Comparison of ENCODE assay signal across 9 mouse cellular contexts in the genomic region with DNA sequence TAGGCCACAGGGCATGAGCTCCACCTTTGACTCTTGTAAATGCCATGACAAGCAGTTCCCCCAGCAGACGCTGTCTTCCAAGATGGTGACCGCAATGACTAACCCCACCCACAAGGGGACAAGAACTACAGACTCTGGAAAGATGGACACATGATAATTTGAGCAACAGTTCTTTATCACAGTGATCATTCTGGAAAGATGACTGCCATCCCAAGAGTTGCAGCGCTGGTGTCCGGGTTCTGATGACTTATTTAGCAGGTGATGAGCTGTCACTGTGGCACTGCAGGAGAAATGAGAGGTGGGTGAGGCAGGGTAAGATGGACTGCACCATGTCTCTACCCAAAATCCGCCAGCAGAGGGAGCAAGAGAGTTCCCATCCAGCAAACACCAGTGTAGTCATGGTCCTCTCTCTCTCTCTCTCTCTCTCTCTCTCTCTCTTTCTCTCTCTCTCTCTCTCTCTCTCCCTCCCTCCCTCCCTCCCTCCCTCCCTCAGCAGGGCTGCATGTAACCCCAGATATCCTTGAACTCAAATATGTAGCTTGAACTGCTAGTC. TPM values are rescaled to one million over a fixed set of nuclear protein-coding genes. Genes with fewer than 3 reads are reported as not detected.
A peak's percentile ranks its signal among the peaks of the same experiment; 100 is the strongest.
DNase-seq lines count a peak whose midpoint lies in the region; ATAC-seq and TF ChIP-seq lines count a peak whose summit lies in the region.
"Had no signal": no experiment of that assay in that cellular context is flagged by ENCODE, and none has a peak within 500 bp of the region (broad histone marks: within the 10 kb centered on the region; RNA-seq: fewer than 3 reads in every experiment).

No protein-coding gene starts in this region.

- peak; percentile 83 for TF ChIP-seq CTCF in G1E (IDR thresholded peaks at IDR 0.05; ENCODE audit: low read depth, low read length)
- peak; percentile 72 for TF ChIP-seq CTCF in gastrocnemius, adult 2 months (IDR thresholded peaks at IDR 0.05)

- H3K9me3 ChIP-seq in G1E (replicated peaks), result no peaks in the 10 kb centered on the region

- H3K27ac ChIP-seq in gastrocnemius, adult 2 months, result peak overlapping the region; percentile 40; the same call in 1 of the 2 replicates
- H3K27ac ChIP-seq: macrophage had no signal

- H3K36me3 ChIP-seq in G1E (replicated peaks), result peaks cover 6% of the 10 kb centered on the region

- intact Hi-C loops in heart, postnatal 25 days (cut with DNase I), result loop anchor here (1.0 to 2.0 kb wide), 2 partner anchors 49 to 59 kb away; no protein-coding TSS in a partner anchor
- intact Hi-C loops in gastrocnemius, adult 2 months (cut with DNase I), result loop anchor here (2.0 kb wide), 2 partner anchors 25 to 47 kb away; a partner anchor contains a TSS

- no peak overlapping the region for H3K4me3 ChIP-seq in G1E (ENCODE audit: low read depth, low read length)
- no peak overlapping the region for H3K4me3 ChIP-seq in gastrocnemius, adult 2 months

- H3K27me3 ChIP-seq in G1E (ENCODE audit: insufficient read depth, low read length), result peaks cover 22% of the 10 kb centered on the region; the same call in 1 of the 2 replicates

- peaks cover 18% of the 10 kb centered on the region for H3K4me1 ChIP-seq in G1E (ENCODE audit: insufficient read depth, low read depth, low read length)

- ATAC-seq in G1E (ENCODE audit: extremely low read depth, insufficient number of reproducible peaks, low FRiP score, poor library complexity, severe bottlenecking), result no peak
- peak; percentile 91 for ATAC-seq in megakaryocyte progenitor cell, adult 5-6 weeks (replicated peaks; ENCODE audit: poor library complexity)

- DNase-seq in heart, adult 18-20 months, result peak; percentile 58 to 83
- DNase-seq in heart, postnatal 25 days (ENCODE audit: low spot score), result no peak
- DNase-seq in G1E (ENCODE audit: low spot score), result peak; percentile 68
- DNase-seq in cerebellum, postnatal 14 days, result peak; percentile 89 to 94
- DNase-seq in gastrocnemius, adult 2 months, result peak; percentile 79
- DNase-seq in layer of hippocampus, adult 9-11 months, result peak; percentile 57
- peak; percentile 60 for DNase-seq in spleen, adult 12 weeks (ENCODE audit: low spot score)

RNA-seq across cellular contexts. Expression of a gene that starts 5.3 kb away (rescaled TPM):
- 1 to 10 TPM; 1.6 to 4.3 TPM for total RNA-seq in heart, adult 18-20 months (2021)
- total RNA-seq in heart, postnatal 25 days (2021), result 1 to 10 TPM; 3.7 to 4.0 TPM
- total RNA-seq in G1E (2014; fragmentation: Nextera tagmentation) (6.8 and 12.7 TPM in 2 replicates), G1E (2017) (1.3 and 5.5 TPM in 2 replicates)
- 6.9 and 7.4 TPM in 2 replicates for polyA plus RNA-seq in G1E (2012)
- total RNA-seq in gastrocnemius, adult 2 months (2021), result 1 to 10 TPM; 2.4 to 5.5 TPM
- 1.2 and 2.5 TPM in 2 replicates for total RNA-seq in megakaryocyte progenitor cell, adult 5-6 weeks (2015)
- 0.30 and 1.7 TPM in 2 replicates for total RNA-seq in megakaryocyte progenitor cell, adult 5-6 weeks (2017)

RNA-seq across cellular contexts. Expression of a gene that starts 5.3 kb away (rescaled TPM):
- total RNA-seq in heart, adult 18-20 months (2021), result 10 to 100 TPM; 79.6 to 85.6 TPM
- total RNA-seq in heart, postnatal 25 days (2021), result 10 to 100 TPM; 96.9 to 99.6 TPM
- total RNA-seq in G1E (2014; fragmentation: Nextera tagmentation) (33.3 and 33.7 TPM in 2 replicates), G1E (2017) (18.5 and 19.0 TPM in 2 replicates)
- polyA plus RNA-seq in G1E (2012), result 147 and 166 TPM in 2 replicates
- 10 to 100 TPM; 43.6 to 52.2 TPM for total RNA-seq in gastrocnemius, adult 2 months (2021)
- total RNA-seq in megakaryocyte progenitor cell, adult 5-6 weeks (2015), result 60.6 and 62.7 TPM in 2 replicates
- total RNA-seq in megakaryocyte progenitor cell, adult 5-6 weeks (2017), result 30.4 and 38.3 TPM in 2 replicates

RNA-seq across cellular contexts. Expression of a gene that starts 22.8 kb away (rescaled TPM):
- 10 to 100 TPM; 10.2 to 10.8 TPM for total RNA-seq in heart, adult 18-20 months (2021)
- 10 to 100 TPM; 16.0 to 22.8 TPM for total RNA-seq in heart, postnatal 25 days (2021)
- total RNA-seq in G1E (2014; fragmentation: Nextera tagmentation), result not detected in 2 replicates
- total RNA-seq in G1E (2017), result 0.05 TPM in 1 of 2 replicates, not detected in the other
- polyA plus RNA-seq in G1E (2012), result not detected in 2 replicates
- 1,000 to 10,000 TPM; 2,660 to 4,973 TPM for total RNA-seq in gastrocnemius, adult 2 months (2021)
- not detected in 2 replicates for total RNA-seq in megakaryocyte progenitor cell, adult 5-6 weeks (2015)
- total RNA-seq in megakaryocyte progenitor cell, adult 5-6 weeks (2017), result not detected in 2 replicates
- polyA plus RNA-seq: macrophage had no signal

RNA-seq across cellular contexts. Expression of a gene that starts 30.2 kb away (rescaled TPM):
- 1 to 10 TPM in 1 of 2 experiments, under 1 TPM in 1; 0.37 to 4.8 TPM for total RNA-seq in heart, adult 18-20 months (2021)
- under 1 TPM; 0.18 to 0.53 TPM for total RNA-seq in heart, postnatal 25 days (2021)
- total RNA-seq in G1E (2014; fragmentation: Nextera tagmentation) (not detected in 2 replicates), G1E (2017) (not detected in 2 replicates)
- polyA plus RNA-seq in G1E (2012), result not detected in 2 replicates
- total RNA-seq in gastrocnemius, adult 2 months (2021), result under 1 TPM in 1 of 2 experiments, not detected in 1; 0.08 TPM
- 0.20 TPM in 1 of 2 replicates, not detected in the other for total RNA-seq in megakaryocyte progenitor cell, adult 5-6 weeks (2015)
- 0.04 TPM in 1 of 2 replicates, not detected in the other for total RNA-seq in megakaryocyte progenitor cell, adult 5-6 weeks (2017)

RNA-seq across cellular contexts. Expression of a gene that starts 33.9 kb away (rescaled TPM):
- 100 to 1,000 TPM in 1 of 2 experiments, 10 to 100 TPM in 1; 98.6 to 108 TPM for total RNA-seq in heart, adult 18-20 months (2021)
- total RNA-seq in heart, postnatal 25 days (2021), result 100 to 1,000 TPM; 158 to 161 TPM
- 48.5 and 55.0 TPM in 2 replicates for total RNA-seq in G1E (2014; fragmentation: Nextera tagmentation)
- 22.1 and 27.2 TPM in 2 replicates for total RNA-seq in G1E (2017)
- polyA plus RNA-seq in G1E (2012), result 162 and 230 TPM in 2 replicates
- 10 to 100 TPM; 51.0 to 57.0 TPM for total RNA-seq in gastrocnemius, adult 2 months (2021)
- total RNA-seq in megakaryocyte progenitor cell, adult 5-6 weeks (2015), result 27.5 and 35.2 TPM in 2 replicates
- total RNA-seq in megakaryocyte progenitor cell, adult 5-6 weeks (2017), result 17.4 and 22.6 TPM in 2 replicates

Comparison
In these comparisons a context has a peak if more than half of its experiments do, and no peak if none do; other contexts are left out.
1. RNA of a gene that starts 22.8 kb away (total RNA-seq): 2,660 to 4,973 TPM in gastrocnemius, adult 2 months; 16.0 to 22.8 TPM in heart, postnatal 25 days, 10.2 to 10.8 TPM in heart, adult 18-20 months, 0.05 TPM in G1E and not detected in megakaryocyte progenitor cell, adult 5-6 weeks; every median in the first group is over 100 times any median in the second.